Mouse (Mus musculus) lung, embryonic 16.5 days (tissue): Measurements from ENCODE around the gene Usp37. TPM values are rescaled to one million over a fixed set of nuclear protein-coding genes. Genes with fewer than 3 reads are reported as not detected.

Source experiments
- ATAC-seq: fragments of 200-750 bp; cut with Nextera tagmentation; 2 replicates; pipeline ENCODE4 v1.8.0; 2017; ENCODE audit warnings: low read depth, mild to moderate bottlenecking, moderate library complexity
- H3K27ac ChIP-seq: fragments of 300-500 bp; sonication (generic); 2 replicates; pipeline ENCODE4 v1.5.1; 2014; ENCODE audit warnings: mild to moderate bottlenecking, control low read depth, low read length
- H3K27me3 ChIP-seq: fragments of 300-500 bp; sonication (generic); 2 replicates; pipeline ENCODE4 v1.6.1; 2014; ENCODE audit warnings: low read depth, low read length, mixed read lengths; ENCODE audit not compliant: control insufficient read depth, insufficient read depth
- H3K36me3 ChIP-seq: fragments of 300-500 bp; sonication (generic); 2 replicates; pipeline ENCODE4 v1.6.1; 2014; ENCODE audit warnings: low read length; ENCODE audit not compliant: control insufficient read depth, insufficient read depth
- H3K4me1 ChIP-seq: fragments of 300-500 bp; sonication (generic); replicated peaks from 2 replicates; pipeline ENCODE4 v1.6.1; 2014; ENCODE audit warnings: low read length, mixed read lengths; ENCODE audit not compliant: control insufficient read depth, insufficient read depth
- H3K4me2 ChIP-seq: fragments of 300-500 bp; sonication (generic); 2 replicates; pipeline ENCODE4 v1.6.1; 2014; ENCODE audit warnings: low read depth, low read length, control low read depth
- H3K4me3 ChIP-seq: fragments of 300-500 bp; sonication (generic); 2 replicates; pipeline ENCODE4 v1.5.1; 2014; ENCODE audit warnings: mild to moderate bottlenecking, low read length, control low read depth
- H3K9ac ChIP-seq: fragments of 300-500 bp; sonication (generic); 2 replicates; pipeline ENCODE4 v1.6.1; 2014; ENCODE audit warnings: low read length, control low read depth
- H3K9me3 ChIP-seq: fragments of 300-500 bp; sonication (generic); 2 replicates; pipeline ENCODE4 v1.6.1; 2016; ENCODE audit warnings: low read length; ENCODE audit not compliant: control insufficient read depth
- WGBS: fragments of 180-500 bp; shearing (Covaris S2); extraction: QIAGEN DNeasy Blood & Tissue Kit; methylation state at CpG from one replicate; pipeline ENCODE4 v1.1.7; 2014; 5-methylcytosine and 5-hydroxymethylcytosine counted together
- polyA plus RNA-seq: library from polyadenylated mRNA; unstranded; fragments of >200 nt; fragmentation: Nextera tagmentation; extraction: Ambion mirVana; gene quantifications from 2 replicates; pipeline ENCODE4 v1.2.1, GENCODE M21; 2015

The Usp37 gene
- polyA plus RNA-seq, 1 experiment from 2014 or later = 31.0 TPM

DNA sequence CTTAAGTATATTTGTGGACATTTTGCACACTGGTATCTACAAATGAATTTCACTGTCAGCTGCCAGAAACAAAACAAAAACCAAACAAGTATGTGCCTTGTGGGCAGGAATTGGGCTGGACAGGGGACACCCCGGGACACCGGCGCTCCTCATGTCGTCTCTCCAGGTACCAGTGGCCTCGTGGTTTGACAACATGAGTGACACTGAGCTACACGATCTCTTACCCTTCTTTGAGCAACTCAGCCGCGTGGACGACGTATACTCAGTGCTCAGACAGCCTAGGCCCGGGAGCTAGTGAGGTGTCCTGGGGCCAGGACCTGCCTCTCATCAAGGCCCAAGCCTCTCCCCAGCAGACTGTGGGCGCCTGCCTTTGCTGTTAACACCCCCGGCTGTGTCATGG is 148.8 kb downstream of the Usp37 start:
- 80% methylated on average over 12 of the region's 13 CpGs for WGBS
- Histone ChIP-seq H3K9ac (no peak overlapping the region), H3K4me1 (peaks cover 15% of the 10 kb centered on the region), H3K4me3 (no peak overlapping the region), H3K4me2 (no peak overlapping the region), H3K27me3 (no peaks in the 10 kb centered on the region), H3K9me3 (no peaks in the 10 kb centered on the region), H3K27ac (no peak overlapping the region), H3K36me3 (peaks cover 14% of the 10 kb centered on the region)
- ATAC-seq = no peak

DNA sequence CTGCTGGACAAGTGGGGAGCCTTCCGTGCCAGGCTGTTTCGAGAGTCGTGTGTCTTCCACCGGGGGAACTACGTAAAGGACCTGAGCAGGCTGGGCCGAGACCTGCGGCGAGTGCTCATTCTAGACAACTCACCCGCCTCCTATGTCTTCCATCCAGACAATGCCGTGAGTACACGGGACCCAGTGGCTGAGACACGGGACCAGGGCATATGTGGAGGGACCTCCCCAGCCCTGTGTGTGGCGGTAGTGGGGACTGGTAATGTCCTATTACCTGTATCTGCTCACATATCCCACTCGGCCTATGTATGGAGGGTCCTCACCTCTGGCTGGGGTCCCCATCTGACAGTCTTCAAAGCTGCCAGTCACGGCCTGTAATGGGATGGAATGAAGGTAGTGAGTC is 149.2 kb downstream of the Usp37 start:
- peaks cover 20% of the 10 kb centered on the region for H3K4me1 ChIP-seq
- H3K4me3 ChIP-seq = no peak overlapping the region
- no peak overlapping the region for H3K4me2 ChIP-seq
- no peak for ATAC-seq
- H3K9ac ChIP-seq = no peak overlapping the region
- no peaks in the 10 kb centered on the region for H3K27me3 ChIP-seq
- no peak overlapping the region for H3K27ac ChIP-seq
- H3K9me3 ChIP-seq = no peaks in the 10 kb centered on the region
- 90% methylated on average over 15 of the region's 15 CpGs for WGBS
- peaks cover 14% of the 10 kb centered on the region for H3K36me3 ChIP-seq

- WGBS = 88% methylated on average over 9 of the region's 9 CpGs
- Histone ChIP-seq H3K27me3 (no peaks in the 10 kb centered on the region), H3K9ac (no peak overlapping the region), H3K4me3 (no peak overlapping the region), H3K9me3 (no peaks in the 10 kb centered on the region), H3K4me2 (no peak overlapping the region), H3K4me1 (peaks cover 25% of the 10 kb centered on the region), H3K27ac (no peak overlapping the region), H3K36me3 (peaks cover 14% of the 10 kb centered on the region)
- ATAC-seq = no peak
These were observed 149.8 kb downstream of the Usp37 start for GRCm38 (mm10) chr1:74394311-74394710.

GRCm38 (mm10) chr1:74393697-74394096 is 150.4 kb downstream of the Usp37 start:
- Histone ChIP-seq H3K9ac (peak overlapping the region; percentile 98; the same call in 1 of the 2 replicates), H3K27me3 (no peaks in the 10 kb centered on the region), H3K4me1 (peaks cover 27% of the 10 kb centered on the region), H3K4me3 (no peak overlapping the region), H3K36me3 (peaks cover 14% of the 10 kb centered on the region), H3K9me3 (no peaks in the 10 kb centered on the region), H3K27ac (no peak overlapping the region), H3K4me2 (peak overlapping the region; percentile 77; the same call in 1 of the 2 replicates)
- 84% methylated on average over 9 of the region's 9 CpGs for WGBS
- ATAC-seq = no peak

DNA sequence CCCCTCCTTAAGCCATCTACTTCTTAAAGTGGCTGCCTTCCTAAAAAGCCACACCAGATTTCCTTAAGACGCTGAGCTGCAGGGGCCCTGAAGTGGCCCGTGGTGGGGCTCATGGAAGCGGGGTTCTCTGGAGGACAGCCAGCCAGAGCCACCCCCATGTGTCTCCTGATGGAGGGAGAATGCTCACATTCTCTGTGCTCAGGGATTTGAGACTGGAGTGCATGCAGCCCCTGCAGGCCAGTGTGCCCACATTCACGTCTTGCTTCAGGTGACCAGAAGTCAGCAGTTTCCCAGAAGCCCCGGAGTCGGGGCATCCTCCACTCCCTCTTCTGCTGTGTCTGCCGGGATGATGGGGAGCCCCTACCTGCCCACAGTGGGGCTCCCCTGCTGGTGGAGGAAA is 151.1 kb downstream of the Usp37 start:
- Histone ChIP-seq H3K4me2 (peak overlapping the region; percentile 77), H3K9ac (peak overlapping the region; percentile 98), H3K27ac (peak overlapping the region; percentile 100), H3K4me3 (peak overlapping the region; percentile 74), H3K4me1 (peaks cover 29% of the 10 kb centered on the region), H3K36me3 (peaks cover 14% of the 10 kb centered on the region), H3K27me3 (no peaks in the 10 kb centered on the region), H3K9me3 (no peaks in the 10 kb centered on the region)
- WGBS = 32% methylated on average over 7 of the region's 7 CpGs
- ATAC-seq = no peak

DNA sequence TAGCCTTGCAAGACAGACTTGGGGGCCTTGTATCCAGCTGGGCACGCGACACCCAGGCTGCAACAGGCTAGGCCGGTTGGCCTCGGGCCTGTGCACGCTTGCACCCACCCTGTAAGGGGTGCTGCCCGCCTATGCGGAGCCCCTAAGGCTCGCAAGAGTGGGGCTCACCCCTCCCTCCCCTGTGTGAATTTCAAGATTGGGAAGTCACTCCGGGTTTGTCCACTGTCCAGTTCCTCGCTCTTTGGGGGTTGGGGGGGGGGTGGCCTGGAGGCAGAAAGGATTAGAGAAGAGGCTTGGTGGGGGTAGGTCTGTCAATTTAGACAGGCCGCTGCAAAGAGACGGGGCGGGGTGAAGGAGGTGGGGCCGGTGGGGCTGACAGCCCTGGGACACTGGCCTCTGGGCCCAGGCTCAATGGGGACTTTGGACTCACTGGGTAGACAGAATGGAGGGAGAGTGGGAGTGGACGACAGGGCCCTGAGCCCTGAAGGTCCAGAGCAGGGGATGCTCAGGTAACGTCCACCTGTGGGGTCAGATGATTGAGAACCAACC is 151.6 kb downstream of the Usp37 start:
- 0% methylated on average over 16 of the region's 16 CpGs for whole genome bisulfite sequencing
- peaks cover 14% of the 10 kb centered on the region for H3K36me3 ChIP-seq
- no peaks in the 10 kb centered on the region for H3K9me3 ChIP-seq
- H3K27me3 ChIP-seq = no peaks in the 10 kb centered on the region
- peak; percentile 3 for ATAC-seq
- H3K4me3 ChIP-seq = peak overlapping the region; percentile 74
- H3K4me1 ChIP-seq = peaks cover 34% of the 10 kb centered on the region
- H3K9ac ChIP-seq = peak overlapping the region; percentile 98
- H3K4me2 ChIP-seq = peak overlapping the region; percentile 77
- H3K27ac ChIP-seq = peak overlapping the region; percentile 100

GRCm38 (mm10) chr1:74391844-74392441 is 152.1 kb downstream of the Usp37 start:
- Histone ChIP-seq H3K4me3 (peak overlapping the region; percentile 74), H3K9me3 (no peaks in the 10 kb centered on the region), H3K36me3 (peaks cover 14% of the 10 kb centered on the region), H3K9ac (peak overlapping the region; percentile 98), H3K27me3 (no peaks in the 10 kb centered on the region), H3K27ac (peak overlapping the region; percentile 100), H3K4me1 (peaks cover 36% of the 10 kb centered on the region), H3K4me2 (peak overlapping the region; percentile 77)
- ATAC-seq = peak; percentile 48
- under 1% methylated on average over 29 of the region's 63 CpGs for WGBS

- WGBS = 2% methylated on average over 51 of the region's 51 CpGs
These were observed 152.9 kb downstream of the Usp37 start, which contains the start of gene Ctdsp1 for GRCm38 (mm10) chr1:74390924-74391748. Ctdsp1 (plus strand) TSS chr1:74391509.

GRCm38 (mm10) chr1:74390287-74390906 is 153.7 kb downstream of the Usp37 start:
- peaks cover 36% of the 10 kb centered on the region for H3K4me1 ChIP-seq
- H3K27me3 ChIP-seq = no peaks in the 10 kb centered on the region
- peaks cover 14% of the 10 kb centered on the region for H3K36me3 ChIP-seq
- peak overlapping the region; percentile 74 for H3K4me3 ChIP-seq
- WGBS = 4% methylated on average over 21 of the region's 21 CpGs
- ATAC-seq = no peak
- H3K9me3 ChIP-seq = no peaks in the 10 kb centered on the region
- H3K27ac ChIP-seq = peak overlapping the region; percentile 100
- H3K9ac ChIP-seq = peak overlapping the region; percentile 98
- H3K4me2 ChIP-seq = peak overlapping the region; percentile 65

More at GRCm38 (mm10) chr1:74390924-74391748, 152.9 kb downstream of the Usp37 start, which contains the start of gene Ctdsp1:
- Histone ChIP-seq H3K4me1 (peaks cover 36% of the 10 kb centered on the region), H3K36me3 (peaks cover 14% of the 10 kb centered on the region), H3K9ac (peak within 1 kb of the TSS; percentile 98), H3K4me3 (peak within 1 kb of the TSS; percentile 74), H3K9me3 (no peaks in the 10 kb centered on the region), H3K27me3 (no peaks in the 10 kb centered on the region), H3K4me2 (peak within 1 kb of the TSS; percentile 77), H3K27ac (peak within 1 kb of the TSS; percentile 100)
- ATAC-seq = peak; percentile 79
